Mouse (Mus musculus) bone marrow macrophage, adult 2 months (primary cell): ENCODE results near the gene Tsga10ip.

Experiments used
- CTCF ChIP-seq: IDR thresholded peaks from 2 replicates; pipeline ENCODE4 v1.5.1; 2012; ENCODE audit warnings: low read depth, mild to moderate bottlenecking, low read length, moderate library complexity
- POLR2A ChIP-seq: IDR thresholded peaks from 2 replicates; pipeline ENCODE4 v1.6.1; 2012; ENCODE audit warnings: mild to moderate bottlenecking, low read depth, low read length, borderline replicate concordance

DNA sequence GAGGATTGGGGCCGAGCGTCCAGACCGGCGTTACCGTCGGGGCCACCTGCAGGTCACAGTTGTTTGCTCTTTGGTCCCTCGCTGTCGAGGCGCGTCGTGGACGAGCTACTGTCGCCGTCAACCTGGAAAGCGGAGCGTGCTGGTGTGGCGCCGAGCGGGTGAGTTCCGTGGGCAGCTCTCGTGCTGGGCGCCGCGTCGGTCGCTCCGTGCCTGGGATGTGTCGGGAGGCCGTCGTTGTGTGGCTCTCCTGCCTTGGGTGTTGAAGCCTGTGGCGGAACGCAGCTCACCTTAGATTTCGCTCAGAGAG, 35.3 kb downstream of the Tsga10ip start, which contains the start of gene Banf1:
- TF ChIP-seq POLR2A (no peak), CTCF (no peak)
